Mouse (Mus musculus) limb, embryonic 10.5 days (tissue): Measurements from ENCODE around the gene Sbno2. TPM values are rescaled to one million over a fixed set of nuclear protein-coding genes. Genes with fewer than 3 reads are reported as not detected.

Experiments
- DNase-seq: peaks from one replicate; pipeline ENCODE4 v3.0.0-alpha.2; 2017; ENCODE audit warnings: low spot score
- H3K27ac ChIP-seq: fragments of 300-500 bp; sonication (generic); 2 replicates; pipeline ENCODE4 v1.5.1; 2016; ENCODE audit warnings: mild to moderate bottlenecking
- H3K27me3 ChIP-seq: fragments of 300-500 bp; sonication (generic); 2 replicates; pipeline ENCODE4 v1.6.1; 2016; ENCODE audit warnings: low read depth, mild to moderate bottlenecking; ENCODE audit not compliant: poor library complexity, severe bottlenecking
- H3K36me3 ChIP-seq: fragments of 300-500 bp; sonication (generic); 2 replicates; pipeline ENCODE4 v1.6.1; 2016; ENCODE audit warnings: mild to moderate bottlenecking, moderate library complexity
- H3K4me1 ChIP-seq: fragments of 300-500 bp; sonication (generic); 2 replicates; pipeline ENCODE4 v1.6.1; 2016
- H3K4me3 ChIP-seq: fragments of 300-500 bp; sonication (generic); 2 replicates; pipeline ENCODE4 v1.5.1; 2016; ENCODE audit warnings: mild to moderate bottlenecking, moderate library complexity
- H3K9me3 ChIP-seq: fragments of 300-500 bp; sonication (generic); replicated peaks from 2 replicates; pipeline ENCODE4 v1.6.1; 2016; ENCODE audit warnings: mild to moderate bottlenecking
- WGBS: fragments of 180-500 bp; shearing (Covaris S2); methylation state at CpG from one replicate; pipeline ENCODE4 v1.1.7; 2016; 5-methylcytosine and 5-hydroxymethylcytosine counted together
- polyA plus RNA-seq: library from polyadenylated mRNA; unstranded; fragments of >200 nt; fragmentation: Nextera tagmentation; extraction: Ambion mirVana; gene quantifications from 2 replicates; pipeline ENCODE4 v1.2.1, GENCODE M21; 2016

The Sbno2 gene
- polyA plus RNA-seq, 1 experiment from 2014 or later = 18.4 TPM

DNA sequence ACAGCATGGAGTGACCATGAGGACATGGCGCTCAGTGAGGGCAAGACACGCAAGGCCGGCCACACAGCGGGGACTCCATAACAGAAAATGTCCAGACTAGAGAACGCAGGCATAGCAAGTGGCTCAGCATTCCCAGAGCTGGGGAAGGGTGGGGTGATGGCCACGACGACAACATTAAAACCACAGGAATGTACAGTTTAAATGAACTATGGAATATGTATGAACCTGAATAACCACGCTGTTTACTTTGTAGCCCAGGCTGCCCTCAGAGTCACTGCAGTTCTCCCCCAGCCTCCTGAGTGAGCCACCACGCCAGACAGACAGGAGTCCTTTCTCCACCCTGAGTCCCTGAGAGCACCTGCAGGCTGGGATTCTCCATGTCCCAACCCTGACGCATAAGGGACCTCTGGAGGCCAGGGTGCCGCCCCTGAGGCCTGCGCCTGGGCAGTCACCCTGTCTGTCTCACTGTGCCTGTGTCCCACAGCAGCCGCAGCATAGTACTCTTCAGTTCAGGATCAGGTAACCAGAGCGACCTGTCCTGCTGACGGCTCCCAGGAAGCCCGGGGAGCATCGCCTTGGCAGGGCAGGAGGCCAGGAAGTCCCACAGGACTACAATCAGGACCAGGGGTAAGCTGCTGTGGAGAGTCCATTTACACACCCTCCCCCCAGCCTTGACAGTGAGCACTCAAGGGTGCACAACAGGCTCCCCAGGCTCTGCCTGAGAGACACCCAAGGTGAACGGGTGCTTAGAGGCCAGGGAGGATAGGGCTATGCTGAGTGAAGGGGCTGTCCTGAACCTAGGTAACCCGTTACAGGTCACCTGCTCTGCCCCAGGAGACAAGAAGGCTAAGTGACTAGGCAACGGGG, 32.5 kb downstream of the Sbno2 start:
- peaks cover 48% of the 10 kb centered on the region for H3K4me1 ChIP-seq
- H3K9me3 ChIP-seq = no peaks in the 10 kb centered on the region
- H3K36me3 ChIP-seq = peaks cover 19% of the 10 kb centered on the region; the same call in 1 of the 2 replicates
- H3K27ac ChIP-seq = peak overlapping the region; percentile 26; the same call in 1 of the 2 replicates
- H3K27me3 ChIP-seq = no peaks in the 10 kb centered on the region
- WGBS = 86% methylated on average over 20 of the region's 20 CpGs
- no peak for DNase-seq
- H3K4me3 ChIP-seq = no peak overlapping the region; the same call in 1 of the 2 replicates

DNA sequence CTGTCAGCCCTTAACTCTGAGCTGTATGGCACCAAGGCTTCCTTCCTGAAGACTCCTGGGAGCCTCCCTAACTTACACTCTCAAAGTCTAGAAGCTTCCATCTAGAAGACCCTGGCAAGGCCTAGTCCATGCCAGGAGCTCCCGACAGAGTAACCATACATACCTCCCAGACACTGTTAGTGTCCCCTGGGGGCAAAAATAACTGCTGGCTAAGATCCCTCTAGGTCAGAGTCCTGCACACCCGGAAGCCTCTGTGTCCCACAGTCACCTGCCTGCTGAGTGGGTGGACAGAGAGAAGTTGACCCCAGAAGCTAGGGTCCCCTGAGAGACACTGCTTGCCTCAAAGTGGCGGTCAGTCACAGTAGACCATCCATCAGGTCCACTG, 33.9 kb downstream of the Sbno2 start:
- WGBS = 89% methylated on average over 3 of the region's 3 CpGs
- Histone ChIP-seq H3K4me3 (no peak overlapping the region), H3K4me1 (peaks cover 48% of the 10 kb centered on the region), H3K27me3 (no peaks in the 10 kb centered on the region), H3K9me3 (no peaks in the 10 kb centered on the region), H3K36me3 (peaks cover 21% of the 10 kb centered on the region), H3K27ac (peak overlapping the region; percentile 66; the same call in 1 of the 2 replicates)
- DNase-seq = no peak

DNA sequence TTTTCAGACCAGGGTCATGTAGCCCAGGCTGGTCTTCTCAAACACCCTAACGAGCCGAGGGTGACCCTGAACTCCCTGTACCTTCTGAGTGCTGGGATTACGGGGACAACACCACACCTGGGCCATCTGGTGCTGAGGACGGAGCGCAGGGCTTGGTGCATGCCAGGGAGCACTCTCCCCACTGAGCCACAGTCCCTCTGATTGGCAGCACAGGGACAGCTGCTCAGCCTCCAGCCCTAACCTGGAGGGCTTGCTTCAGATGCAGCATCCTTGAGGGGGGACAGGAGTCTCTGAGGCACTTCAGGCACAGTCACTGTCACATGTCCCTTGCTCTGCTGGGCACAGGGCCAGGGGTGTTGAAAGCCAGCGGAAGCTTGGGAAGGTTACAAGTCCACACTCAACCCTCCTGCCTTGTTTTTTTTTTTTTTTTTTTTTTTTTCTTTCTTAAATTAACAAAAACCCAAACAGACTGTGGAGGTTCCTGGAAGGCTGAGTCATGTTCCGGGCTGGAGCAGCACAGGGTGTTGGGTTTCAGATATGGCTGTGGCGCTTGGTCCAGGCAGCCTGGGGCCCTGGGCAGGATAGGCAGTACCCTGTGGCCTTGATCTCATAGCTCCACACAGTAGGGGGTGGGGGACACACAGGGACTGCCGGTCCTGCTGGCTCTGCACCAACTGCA, 34.4 kb downstream of the Sbno2 start:
- peaks cover 25% of the 10 kb centered on the region for H3K36me3 ChIP-seq
- peak overlapping the region; percentile 67 for H3K27ac ChIP-seq
- H3K27me3 ChIP-seq = no peaks in the 10 kb centered on the region
- DNase-seq = no peak
- 65% methylated on average over 9 of the region's 9 CpGs for WGBS
- H3K9me3 ChIP-seq = no peaks in the 10 kb centered on the region
- H3K4me3 ChIP-seq = no peak overlapping the region
- H3K4me1 ChIP-seq = peaks cover 45% of the 10 kb centered on the region

DNA sequence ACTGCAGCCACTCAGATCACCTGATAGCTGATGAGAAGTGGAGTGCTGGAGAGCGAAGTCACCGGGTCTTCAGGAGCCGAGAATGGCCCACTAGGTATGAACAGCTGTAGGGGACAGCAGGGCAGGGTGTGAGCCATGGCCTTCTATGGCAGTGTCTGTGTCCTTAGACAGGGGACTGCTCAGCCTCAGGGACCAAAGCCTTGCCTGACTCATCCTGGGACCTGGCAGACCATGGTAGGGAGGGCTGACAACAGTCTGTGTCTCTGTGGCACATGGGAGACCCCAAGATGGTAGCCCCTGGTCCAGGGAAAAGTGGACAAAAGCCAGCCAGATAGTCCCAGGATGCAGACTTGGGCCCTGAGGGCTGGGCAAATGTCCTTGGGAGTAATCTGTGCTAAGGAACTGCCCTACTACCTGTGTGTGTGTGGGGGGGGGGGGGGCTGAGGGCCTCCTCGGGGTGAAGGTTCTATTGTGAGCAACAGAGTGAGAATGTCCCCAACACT, 35.4 kb downstream of the Sbno2 start:
- Histone ChIP-seq H3K27ac (no peak overlapping the region), H3K9me3 (no peaks in the 10 kb centered on the region), H3K36me3 (peaks cover 29% of the 10 kb centered on the region), H3K4me3 (no peak overlapping the region), H3K4me1 (peaks cover 35% of the 10 kb centered on the region), H3K27me3 (no peaks in the 10 kb centered on the region)
- no peak for DNase-seq
- WGBS = 93% methylated on average over 4 of the region's 4 CpGs

DNA sequence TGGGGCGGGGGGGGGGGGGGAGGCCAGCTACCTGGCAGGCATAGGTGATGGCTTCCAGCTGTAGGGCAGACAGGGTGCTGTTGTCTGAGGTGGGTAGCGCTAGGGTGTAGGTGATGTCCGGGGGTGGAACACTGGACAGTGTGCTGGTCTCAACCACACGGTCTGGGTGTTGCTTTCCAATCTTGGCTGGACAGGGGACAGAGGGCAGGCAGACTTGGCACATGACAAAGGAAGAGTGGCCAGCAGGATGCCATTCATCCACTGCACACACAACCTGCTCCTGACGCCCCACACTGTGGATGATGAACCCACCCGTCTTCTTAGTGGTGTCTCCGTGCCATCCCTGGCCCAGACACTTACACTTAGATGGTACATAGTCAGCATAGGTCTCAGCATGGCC, 36.1 kb downstream of the Sbno2 start:
- Histone ChIP-seq H3K27ac (no peak overlapping the region), H3K36me3 (peaks cover 34% of the 10 kb centered on the region), H3K4me1 (peaks cover 29% of the 10 kb centered on the region), H3K4me3 (no peak overlapping the region), H3K27me3 (no peaks in the 10 kb centered on the region), H3K9me3 (no peaks in the 10 kb centered on the region)
- WGBS = 88% methylated on average over 6 of the region's 7 CpGs
- no peak for DNase-seq

DNA sequence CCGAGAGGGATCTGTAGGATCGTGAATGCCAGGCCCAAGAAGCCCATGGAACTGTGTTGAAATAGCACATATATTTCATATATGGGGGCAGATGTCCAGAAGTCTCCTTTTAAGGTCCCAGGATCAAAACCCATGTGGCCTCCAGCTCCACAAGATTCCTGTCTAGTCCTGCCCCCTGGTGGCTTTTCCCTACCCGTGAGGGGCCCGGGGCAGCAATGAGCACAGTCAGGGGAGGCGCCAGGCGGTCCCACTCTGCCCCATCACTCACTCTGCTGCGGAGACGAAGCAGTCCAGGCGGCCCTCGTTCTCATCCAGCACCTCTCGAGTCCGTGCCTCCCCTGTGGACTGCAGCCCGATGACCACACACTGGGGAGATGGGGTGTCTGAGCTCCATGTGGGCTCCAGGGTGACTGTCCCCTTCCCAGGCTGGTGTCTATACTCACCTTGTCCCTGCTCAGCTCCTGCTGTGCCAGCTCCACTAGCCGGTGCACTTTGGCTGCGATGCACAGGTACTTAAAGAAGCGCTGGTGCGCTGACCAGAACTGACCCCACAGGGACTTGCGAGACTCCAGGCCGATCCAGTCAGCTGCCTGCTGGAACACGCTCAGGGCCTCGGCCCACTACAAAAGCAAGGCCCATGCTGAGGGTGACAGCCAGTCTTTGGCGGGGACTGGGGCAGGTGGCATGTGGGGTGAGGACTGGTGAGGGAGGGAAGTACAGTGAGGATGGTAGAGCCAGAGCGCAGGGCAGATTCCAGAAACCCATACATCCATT, 41.3 kb downstream of the Sbno2 start:
- peaks cover 76% of the 10 kb centered on the region for H3K36me3 ChIP-seq

DNA sequence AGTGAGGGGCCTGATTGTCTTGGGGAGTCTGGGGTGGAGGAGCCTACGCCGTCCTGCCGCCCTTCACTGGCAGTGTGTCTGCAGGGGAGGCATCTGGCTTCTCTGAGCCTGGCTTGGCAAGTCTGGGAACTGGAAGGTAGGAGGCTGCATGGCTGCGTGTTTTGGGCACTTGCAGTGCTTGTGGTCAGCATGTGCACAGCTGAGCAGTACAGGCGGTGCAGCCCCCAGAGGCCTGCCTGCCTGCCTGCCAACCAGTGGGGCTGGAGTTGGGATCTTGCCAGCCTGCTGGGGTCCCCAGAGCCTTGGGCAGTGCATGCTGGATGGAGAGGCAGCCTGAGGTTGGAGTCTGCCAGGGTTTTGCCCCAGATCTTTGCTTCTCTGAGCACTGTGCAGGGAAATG, 42.3 kb downstream of the Sbno2 start:
- peak overlapping the region; percentile 7; the same call in 1 of the 2 replicates for H3K27ac ChIP-seq
- peaks cover 82% of the 10 kb centered on the region for H3K36me3 ChIP-seq
- H3K27me3 ChIP-seq = no peaks in the 10 kb centered on the region
- DNase-seq = no peak
- 96% methylated on average over 5 of the region's 5 CpGs for WGBS
- H3K4me3 ChIP-seq = no peak overlapping the region
- peaks cover 8% of the 10 kb centered on the region for H3K4me1 ChIP-seq
- no peaks in the 10 kb centered on the region for H3K9me3 ChIP-seq

More for the DNA sequence above, 41.3 kb downstream of the Sbno2 start:
- Histone ChIP-seq H3K27me3 (no peaks in the 10 kb centered on the region), H3K9me3 (no peaks in the 10 kb centered on the region), H3K4me1 (peaks cover 8% of the 10 kb centered on the region), H3K27ac (peak overlapping the region; percentile 16; the same call in 1 of the 2 replicates), H3K4me3 (no peak overlapping the region)
- 76% methylated on average over 23 of the region's 23 CpGs for WGBS
- DNase-seq = no peak

DNA sequence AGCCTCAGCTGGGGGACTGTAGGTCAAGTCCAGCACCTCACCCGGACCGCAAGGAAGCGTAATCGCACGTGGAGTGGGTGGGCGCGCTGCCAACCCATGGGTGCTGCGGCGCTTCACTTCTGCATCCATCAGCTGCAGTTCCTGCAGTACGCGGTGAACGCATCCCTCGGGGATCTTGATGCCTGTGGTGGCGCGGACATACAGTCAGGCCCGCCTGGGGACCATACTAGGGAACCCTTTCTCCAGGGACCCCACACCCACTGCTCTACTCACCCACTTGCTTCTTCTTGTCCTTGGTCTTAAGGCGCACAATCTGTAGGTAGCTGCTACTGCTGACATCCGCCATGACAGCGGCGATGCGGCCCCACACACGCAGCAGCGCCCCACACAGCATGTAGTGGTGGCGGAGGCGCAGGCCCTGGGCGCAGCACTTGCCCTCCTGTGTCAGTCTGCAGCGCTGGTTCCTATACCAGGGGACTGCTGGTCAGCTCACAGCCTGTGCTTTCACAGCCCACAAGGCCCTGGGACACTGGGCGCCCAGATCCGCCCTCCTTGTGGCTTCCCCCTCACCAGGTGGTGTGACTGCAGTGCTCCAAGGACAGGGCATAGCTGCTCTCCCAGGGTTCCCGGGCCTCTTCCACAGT, 47.6 kb downstream of the Sbno2 start:
- Histone ChIP-seq H3K9me3 (no peaks in the 10 kb centered on the region), H3K36me3 (peaks cover 75% of the 10 kb centered on the region), H3K4me1 (peaks cover 31% of the 10 kb centered on the region), H3K27ac (peak overlapping the region; percentile 9), H3K4me3 (no peak overlapping the region), H3K27me3 (no peaks in the 10 kb centered on the region)
- WGBS = 77% methylated on average over 30 of the region's 30 CpGs
- no peak for DNase-seq

DNA sequence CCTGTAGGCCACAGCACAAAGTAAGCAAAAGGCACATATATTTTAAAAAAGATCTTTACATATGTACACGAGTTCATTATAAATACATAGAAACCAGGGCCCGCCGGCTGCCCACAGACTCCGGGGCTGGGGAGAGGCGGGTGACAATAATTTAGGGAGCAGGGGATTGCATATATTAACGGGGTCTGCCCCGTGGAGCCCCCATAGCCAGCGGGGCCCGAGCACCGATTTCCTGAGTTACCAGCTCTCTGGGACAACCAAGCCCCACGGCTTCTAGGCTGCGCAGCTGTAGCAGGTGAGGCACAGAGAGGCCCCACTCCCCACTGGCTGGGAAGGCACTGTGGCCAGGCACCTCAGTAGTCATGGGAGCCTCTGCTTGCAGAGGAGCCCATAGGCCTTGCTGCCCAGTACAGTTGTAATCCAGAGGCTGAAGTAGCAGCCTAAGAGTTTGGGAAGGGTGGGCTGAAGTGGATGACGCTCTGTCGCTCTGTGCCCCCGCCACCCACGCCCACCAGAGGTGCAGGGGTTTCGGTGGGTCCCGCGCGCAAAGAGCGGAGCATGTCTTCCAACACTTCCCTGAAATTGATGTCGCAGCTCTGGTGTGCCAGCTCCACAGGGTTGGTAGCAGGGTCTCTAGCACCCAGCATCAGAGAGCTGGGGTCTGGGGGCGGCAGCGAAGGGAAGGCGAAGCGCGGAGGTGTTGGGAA, 48.2 kb downstream of the Sbno2 start:
- Histone ChIP-seq H3K4me3 (no peak overlapping the region), H3K36me3 (peaks cover 68% of the 10 kb centered on the region), H3K27ac (0 out of 2 replicates have a peak overlapping the region, but pooled peaks have one; percentile 9), H3K9me3 (no peaks in the 10 kb centered on the region), H3K4me1 (peaks cover 37% of the 10 kb centered on the region), H3K27me3 (no peaks in the 10 kb centered on the region)
- WGBS = 92% methylated on average over 27 of the region's 27 CpGs
- no peak for DNase-seq

DNA sequence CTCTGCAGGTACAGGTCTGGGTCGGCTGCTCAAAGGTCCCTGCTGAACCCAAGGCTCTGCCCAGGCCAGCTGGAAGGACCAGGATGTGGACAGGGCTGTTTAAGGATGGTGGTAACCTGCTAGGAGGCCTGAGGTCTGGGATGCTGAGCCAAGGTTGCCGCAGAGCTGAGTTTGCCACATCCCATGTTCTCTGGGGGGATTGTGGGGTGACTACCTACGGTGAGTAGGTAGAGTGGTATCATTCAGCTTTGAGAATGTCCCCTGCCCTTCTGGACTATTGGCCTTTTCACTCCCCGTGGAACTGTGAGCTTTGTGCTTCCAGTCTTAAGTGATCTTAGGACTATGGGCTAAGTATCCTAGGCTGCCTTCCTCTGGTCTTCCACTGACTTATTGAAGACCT, 48.9 kb downstream of the Sbno2 start:
- no peak for DNase-seq
- WGBS = 91% methylated on average over 4 of the region's 4 CpGs
- Histone ChIP-seq H3K4me1 (peaks cover 44% of the 10 kb centered on the region), H3K27ac (no peak overlapping the region), H3K36me3 (peaks cover 63% of the 10 kb centered on the region), H3K9me3 (no peaks in the 10 kb centered on the region), H3K27me3 (no peaks in the 10 kb centered on the region), H3K4me3 (no peak overlapping the region)

DNA sequence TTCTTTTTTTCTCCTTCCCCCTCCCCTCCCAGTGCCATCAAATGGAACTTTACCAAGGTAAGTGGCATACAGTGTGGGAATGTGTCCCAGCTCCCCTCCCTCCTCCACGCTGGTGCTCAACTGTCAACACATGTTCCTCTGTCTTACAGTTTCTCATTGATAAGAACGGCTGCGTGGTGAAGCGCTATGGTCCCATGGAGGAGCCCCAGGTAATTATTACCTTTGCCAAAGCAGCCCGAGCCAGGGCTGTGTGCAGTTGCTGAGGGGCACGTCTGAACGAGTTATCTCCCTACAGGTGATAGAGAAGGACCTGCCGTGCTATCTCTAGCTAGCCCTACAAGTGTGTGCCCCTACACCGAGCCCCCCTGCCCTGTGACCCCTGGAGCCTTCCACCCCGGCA, 49.5 kb downstream of the Sbno2 start:
- Histone ChIP-seq H3K9me3 (no peaks in the 10 kb centered on the region), H3K4me1 (peaks cover 49% of the 10 kb centered on the region), H3K27me3 (no peaks in the 10 kb centered on the region), H3K36me3 (peaks cover 57% of the 10 kb centered on the region), H3K4me3 (no peak overlapping the region), H3K27ac (no peak overlapping the region)
- WGBS = 81% methylated on average over 10 of the region's 10 CpGs
- no peak for DNase-seq

DNA sequence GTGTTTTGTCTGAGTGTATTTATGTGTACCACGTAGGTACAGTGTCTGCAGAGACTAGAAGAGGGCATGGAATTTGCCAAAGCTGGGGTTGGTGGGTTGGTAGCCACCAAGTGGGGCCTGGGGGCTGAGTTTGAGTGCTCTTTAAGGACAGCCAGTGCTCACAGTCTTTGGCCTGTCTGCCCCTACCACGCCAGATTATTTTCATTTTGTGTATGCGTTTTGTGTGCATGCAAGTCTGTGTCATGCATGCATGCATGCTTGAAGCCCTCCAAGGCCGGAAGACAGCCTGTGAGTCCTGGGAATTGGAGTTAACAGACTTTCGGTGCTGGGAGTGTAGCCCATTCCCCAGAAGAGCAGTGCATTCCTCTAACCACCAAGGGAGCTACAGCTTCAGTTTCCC, 50.0 kb downstream of the Sbno2 start:
- Histone ChIP-seq H3K27ac (no peak overlapping the region), H3K36me3 (peaks cover 51% of the 10 kb centered on the region), H3K27me3 (no peaks in the 10 kb centered on the region), H3K4me3 (peak overlapping the region; percentile 85; the same call in 1 of the 2 replicates), H3K4me1 (peaks cover 52% of the 10 kb centered on the region), H3K9me3 (no peaks in the 10 kb centered on the region)
- no peak for DNase-seq
- 90% methylated on average over 5 of the region's 5 CpGs for WGBS
